Mouse (Mus musculus) hindbrain, embryonic 12.5 days (tissue): ENCODE data around the gene Blvra. TPM values are rescaled to one million over a fixed set of nuclear protein-coding genes. Genes with fewer than 3 reads are reported as not detected.
"Not testable (repeated sequence)": the region's sequence is repeated elsewhere in the genome, so short reads cannot be mapped to it uniquely, and the experiment has no call there.

Experiments
- ATAC-seq: fragments of 200-750 bp; cut with Nextera tagmentation; 2 replicates; pipeline ENCODE4 v1.8.0; 2017; ENCODE audit warnings: moderate TSS enrichment; ENCODE audit not compliant: low FRiP score
- H3K27ac ChIP-seq: fragments of 300-500 bp; sonication (generic); 2 replicates; pipeline ENCODE4 v1.5.1; 2016; ENCODE audit warnings: mild to moderate bottlenecking
- H3K27me3 ChIP-seq: fragments of 300-500 bp; sonication (generic); 2 replicates; pipeline ENCODE4 v1.6.1; 2016; ENCODE audit warnings: mild to moderate bottlenecking
- H3K36me3 ChIP-seq: fragments of 300-500 bp; sonication (generic); 2 replicates; pipeline ENCODE4 v1.6.1; 2016; ENCODE audit warnings: mild to moderate bottlenecking
- H3K4me1 ChIP-seq: fragments of 300-500 bp; sonication (generic); 2 replicates; pipeline ENCODE4 v1.6.1; 2016
- H3K4me2 ChIP-seq: fragments of 300-500 bp; sonication (generic); replicated peaks from 2 replicates; pipeline ENCODE4 v1.6.1; 2016; ENCODE audit warnings: mild to moderate bottlenecking
- H3K4me3 ChIP-seq: fragments of 300-500 bp; sonication (generic); 2 replicates; pipeline ENCODE4 v1.5.1; 2016; ENCODE audit warnings: mild to moderate bottlenecking
- H3K9ac ChIP-seq: fragments of 300-500 bp; sonication (generic); 2 replicates; pipeline ENCODE4 v1.6.1; 2016; ENCODE audit warnings: mild to moderate bottlenecking, moderate library complexity
- H3K9me3 ChIP-seq: fragments of 300-500 bp; sonication (generic); replicated peaks from 2 replicates; pipeline ENCODE4 v1.6.1; 2016; ENCODE audit warnings: mild to moderate bottlenecking
- WGBS: fragments of 180-500 bp; shearing (Covaris S2); methylation state at CpG from one replicate; pipeline ENCODE4 v1.1.7; 2016; 5-methylcytosine and 5-hydroxymethylcytosine counted together
- polyA plus RNA-seq: library from polyadenylated mRNA; unstranded; fragments of >200 nt; fragmentation: Nextera tagmentation; extraction: Ambion mirVana; gene quantifications from 2 replicates; pipeline ENCODE4 v1.2.1, GENCODE M21; 2016

The Blvra gene
- polyA plus RNA-seq, result 26.4 and 27.4 TPM in 2 replicates

GRCm38 (mm10) chr2:127070435-127070841, at the start of gene Blvra:
Gene Blvra (plus strand): TSS chr2:127070665.
- H3K27ac ChIP-seq, result peak within 1 kb of the TSS; percentile 64; the same call in 1 of the 2 replicates

GRCm38 (mm10) chr2:127035006-127035605, 35.4 kb upstream of the Blvra start:
- WGBS, result 96% methylated on average over 9 of the region's 9 CpGs
- ATAC-seq, result no peak
- Histone ChIP-seq H3K9ac (no peak overlapping the region), H3K27me3 (no peaks in the 10 kb centered on the region), H3K36me3 (peaks cover 43% of the 10 kb centered on the region), H3K4me2 (no peak overlapping the region), H3K27ac (no peak overlapping the region), H3K9me3 (no peaks in the 10 kb centered on the region), H3K4me3 (no peak overlapping the region), H3K4me1 (no peaks in the 10 kb centered on the region)

More at GRCm38 (mm10) chr2:127070435-127070841, at the start of gene Blvra:
- peaks cover 12% of the 10 kb centered on the region for H3K36me3 ChIP-seq
- peak within 1 kb of the TSS; percentile 73 for H3K4me2 ChIP-seq
- peak within 1 kb of the TSS; percentile 84 for H3K9ac ChIP-seq
- H3K4me3 ChIP-seq, result peak within 1 kb of the TSS; percentile 61
- no peaks in the 10 kb centered on the region for H3K9me3 ChIP-seq
- H3K4me1 ChIP-seq, result peaks cover 8% of the 10 kb centered on the region
- ATAC-seq, result peak; percentile 99
- under 1% methylated on average over 32 of the region's 32 CpGs for WGBS
- H3K27me3 ChIP-seq, result no peaks in the 10 kb centered on the region

- Histone ChIP-seq H3K27me3 (no peaks in the 10 kb centered on the region), H3K36me3 (peaks cover 36% of the 10 kb centered on the region)
- WGBS, result 95% methylated on average over 4 of the region's 4 CpGs
These were observed 33.2 kb upstream of the Blvra start for GRCm38 (mm10) chr2:127037299-127037698.

GRCm38 (mm10) chr2:127061471-127061870, 9.0 kb upstream of the Blvra start:
- peaks cover 57% of the 10 kb centered on the region for H3K36me3 ChIP-seq
- no peaks in the 10 kb centered on the region for H3K4me1 ChIP-seq
- H3K9ac ChIP-seq, result no peak overlapping the region
- no peak overlapping the region for H3K4me3 ChIP-seq
- ATAC-seq, result no peak
- no peaks in the 10 kb centered on the region for H3K9me3 ChIP-seq
- WGBS, result 94% methylated on average over 9 of the region's 9 CpGs
- H3K27me3 ChIP-seq, result no peaks in the 10 kb centered on the region
- no peak overlapping the region for H3K4me2 ChIP-seq
- H3K27ac ChIP-seq, result no peak overlapping the region

More at GRCm38 (mm10) chr2:127037299-127037698, 33.2 kb upstream of the Blvra start:
- Histone ChIP-seq H3K4me2 (no peak overlapping the region), H3K9ac (no peak overlapping the region), H3K27ac (no peak overlapping the region), H3K9me3 (no peaks in the 10 kb centered on the region), H3K4me1 (no peaks in the 10 kb centered on the region), H3K4me3 (no peak overlapping the region)
- no peak for ATAC-seq

- H3K27ac ChIP-seq, result no peak overlapping the region
- no peak overlapping the region for H3K9ac ChIP-seq
- H3K27me3 ChIP-seq, result no peaks in the 10 kb centered on the region
- H3K36me3 ChIP-seq, result peaks cover 12% of the 10 kb centered on the region
- ATAC-seq, result no peak
- 73% methylated on average over 7 of the region's 7 CpGs for WGBS
- H3K4me1 ChIP-seq, result peaks cover 8% of the 10 kb centered on the region
- H3K4me3 ChIP-seq, result no peak overlapping the region
- no peaks in the 10 kb centered on the region for H3K9me3 ChIP-seq
- no peak overlapping the region for H3K4me2 ChIP-seq
These were observed 1.7 kb upstream of the Blvra start for GRCm38 (mm10) chr2:127068806-127069205.

GRCm38 (mm10) chr2:127069781-127070434, 557 bp upstream of the Blvra start:
- H3K4me1 ChIP-seq, result peaks cover 8% of the 10 kb centered on the region
- peak overlapping the region; percentile 73 for H3K4me2 ChIP-seq
- H3K4me3 ChIP-seq, result peak overlapping the region; percentile 61
- peaks cover 12% of the 10 kb centered on the region for H3K36me3 ChIP-seq
- no peaks in the 10 kb centered on the region for H3K27me3 ChIP-seq
- H3K27ac ChIP-seq, result no peak overlapping the region
- ATAC-seq, result peak; percentile 56; the same call in 1 of the 2 replicates
- peak overlapping the region; percentile 47 for H3K9ac ChIP-seq
- no peaks in the 10 kb centered on the region for H3K9me3 ChIP-seq
- 21% methylated on average over 11 of the region's 11 CpGs for WGBS

- Histone ChIP-seq H3K9ac (peak overlapping the region; percentile 84), H3K4me2 (peak overlapping the region; percentile 73), H3K36me3 (peaks cover 12% of the 10 kb centered on the region), H3K4me3 (peak overlapping the region; percentile 61), H3K4me1 (peaks cover 8% of the 10 kb centered on the region), H3K27me3 (no peaks in the 10 kb centered on the region), H3K9me3 (no peaks in the 10 kb centered on the region), H3K27ac (peak overlapping the region; percentile 64; the same call in 1 of the 2 replicates)
- ATAC-seq, result peak; percentile 75
- 13% methylated on average over 9 of the region's 9 CpGs for WGBS
These were observed 414 bp downstream of the Blvra start for GRCm38 (mm10) chr2:127070879-127071278.

GRCm38 (mm10) chr2:127074116-127074515, 3.7 kb downstream of the Blvra start:
- 92% methylated on average over 2 of the region's 2 CpGs for WGBS
- Histone ChIP-seq H3K4me2 (no peak overlapping the region), H3K27ac (no peak overlapping the region), H3K4me3 (no peak overlapping the region), H3K9me3 (no peaks in the 10 kb centered on the region), H3K36me3 (no peaks in the 10 kb centered on the region), H3K9ac (no peak overlapping the region), H3K27me3 (no peaks in the 10 kb centered on the region), H3K4me1 (peaks cover 8% of the 10 kb centered on the region)
- no peak for ATAC-seq

- H3K27me3 ChIP-seq, result no peaks in the 10 kb centered on the region
- 80% methylated on average over 9 of the region's 9 CpGs for WGBS
- no peak overlapping the region for H3K27ac ChIP-seq
- H3K9me3 ChIP-seq, result no peaks in the 10 kb centered on the region
- H3K4me3 ChIP-seq, result no peak overlapping the region
- H3K9ac ChIP-seq, result no peak overlapping the region
- H3K36me3 ChIP-seq, result no peaks in the 10 kb centered on the region
- no peak overlapping the region for H3K4me2 ChIP-seq
- H3K4me1 ChIP-seq, result no peaks in the 10 kb centered on the region
- no peak for ATAC-seq
These were observed 7.1 kb downstream of the Blvra start for GRCm38 (mm10) chr2:127077611-127078010.

- H3K9ac ChIP-seq, H3K27me3 ChIP-seq, H3K4me2 ChIP-seq, H3K36me3 ChIP-seq, H3K27ac ChIP-seq, H3K4me1 ChIP-seq, H3K4me3 ChIP-seq, ATAC-seq, H3K9me3 ChIP-seq: not testable (repeated sequence)
- 78% methylated on average over 2 of the region's 2 CpGs for WGBS
These were observed 8.6 kb downstream of the Blvra start for GRCm38 (mm10) chr2:127079066-127079465.

GRCm38 (mm10) chr2:127079881-127080590, 9.6 kb downstream of the Blvra start:
- WGBS, result 94% methylated on average over 11 of the region's 11 CpGs
- H3K27ac ChIP-seq, result no peak overlapping the region
- no peaks in the 10 kb centered on the region for H3K36me3 ChIP-seq
- H3K9ac ChIP-seq, result no peak overlapping the region
- no peak for ATAC-seq
- no peak overlapping the region for H3K4me2 ChIP-seq
- H3K27me3 ChIP-seq, result no peaks in the 10 kb centered on the region
- no peaks in the 10 kb centered on the region for H3K9me3 ChIP-seq
- H3K4me1 ChIP-seq, result no peaks in the 10 kb centered on the region
- H3K4me3 ChIP-seq, result no peak overlapping the region

GRCm38 (mm10) chr2:127080591-127081218, 10.2 kb downstream of the Blvra start:
- Histone ChIP-seq H3K36me3 (no peaks in the 10 kb centered on the region), H3K27me3 (no peaks in the 10 kb centered on the region), H3K4me1 (no peaks in the 10 kb centered on the region), H3K4me2 (no peak overlapping the region), H3K27ac (no peak overlapping the region), H3K4me3 (no peak overlapping the region), H3K9ac (no peak overlapping the region), H3K9me3 (no peaks in the 10 kb centered on the region)
- no peak for ATAC-seq
- WGBS, result 89% methylated on average over 11 of the region's 11 CpGs
